Mouse (Mus musculus) kidney, postnatal 25 days (tissue): Measurements from ENCODE around the gene Gm42906.

Experiments used
- DNase-seq, 2 experiments: peaks; one replicate each; pipeline ENCODE4 v3.0.0; 2021; ENCODE audit warnings: mixed read lengths in 2 of 2

The Gm42906 gene

DNA sequence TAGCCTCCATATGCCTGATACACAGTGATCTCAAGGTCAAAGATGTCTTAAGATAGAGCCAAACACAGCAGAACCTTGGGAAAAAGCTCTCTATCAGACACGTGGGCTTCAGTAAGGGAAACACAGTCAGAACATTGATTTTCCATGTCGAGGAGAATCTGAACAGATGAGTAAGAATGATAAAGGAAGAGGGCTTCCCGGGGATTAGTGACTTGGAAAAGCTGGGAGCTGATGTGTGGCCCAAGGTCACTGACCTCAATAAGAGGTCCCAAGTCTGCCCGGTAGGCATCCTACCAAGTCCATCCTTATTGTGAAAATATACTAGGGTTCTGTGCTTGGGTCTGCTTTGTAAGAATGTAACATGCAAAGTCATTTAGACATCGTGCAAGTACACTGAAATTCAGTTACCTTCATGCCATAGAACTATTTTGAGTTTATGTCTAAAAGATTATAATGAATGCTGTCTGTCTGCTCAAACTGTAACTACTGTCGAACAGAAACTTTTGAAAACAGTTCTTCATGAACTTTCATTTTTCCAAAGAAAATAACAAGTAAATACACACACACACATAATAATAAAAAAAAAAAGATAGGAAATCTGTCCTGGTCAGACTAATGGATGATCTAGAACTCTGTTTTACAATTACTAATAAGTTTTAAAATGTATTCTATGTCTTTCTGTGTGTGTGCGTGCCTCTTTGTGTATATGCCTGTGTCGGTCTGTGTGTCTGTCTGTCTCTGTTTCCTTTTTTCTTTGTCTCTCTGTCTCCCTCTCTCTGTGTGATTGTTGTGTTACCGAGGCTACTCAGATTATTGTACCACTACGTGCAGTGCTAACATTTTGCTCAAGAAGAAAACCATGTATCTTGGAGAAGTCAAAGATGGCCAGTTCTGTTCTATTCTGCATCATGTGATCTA is 322.6 kb downstream of the Gm42906 start:
- no peak for DNase-seq

DNA sequence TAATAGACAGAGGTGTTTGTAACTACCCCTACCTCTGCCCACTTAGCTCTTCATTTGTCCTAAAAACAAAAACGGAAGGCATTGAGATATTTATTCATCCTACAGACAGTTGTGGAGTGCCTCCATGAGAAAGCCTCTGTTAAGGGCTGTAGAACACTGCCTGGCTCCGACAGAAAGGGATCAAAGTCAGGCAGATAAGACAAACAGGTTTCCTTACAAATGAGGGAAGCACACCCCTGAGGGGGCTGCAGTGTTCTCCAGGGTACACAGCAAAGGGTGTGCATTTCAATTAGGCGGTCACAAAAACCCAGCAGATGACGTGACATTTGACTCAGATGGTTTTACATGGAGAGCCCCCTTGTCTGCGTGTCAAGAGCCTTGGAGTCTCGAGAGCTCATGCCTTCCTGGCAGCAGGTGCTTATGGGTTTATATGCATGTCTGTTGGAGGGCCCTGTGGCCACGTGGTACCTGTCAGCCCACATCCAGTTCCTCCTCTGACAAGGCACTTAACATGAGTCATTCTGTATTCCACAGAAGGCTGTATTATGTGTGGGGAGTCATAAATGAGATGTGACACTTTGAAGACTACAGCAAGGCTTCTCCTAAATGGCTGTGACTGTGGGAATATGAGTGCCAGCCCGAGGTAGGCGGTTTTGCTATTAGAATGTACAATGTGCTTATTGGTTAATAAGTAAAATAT is 323.5 kb downstream of the Gm42906 start:
- peak in 1 of 2 experiments; percentile 60 for DNase-seq

- DNase-seq: no peak
Observed at GRCm38 (mm10) chr5:151103284-151103683, 324.7 kb downstream of the Gm42906 start.

DNA sequence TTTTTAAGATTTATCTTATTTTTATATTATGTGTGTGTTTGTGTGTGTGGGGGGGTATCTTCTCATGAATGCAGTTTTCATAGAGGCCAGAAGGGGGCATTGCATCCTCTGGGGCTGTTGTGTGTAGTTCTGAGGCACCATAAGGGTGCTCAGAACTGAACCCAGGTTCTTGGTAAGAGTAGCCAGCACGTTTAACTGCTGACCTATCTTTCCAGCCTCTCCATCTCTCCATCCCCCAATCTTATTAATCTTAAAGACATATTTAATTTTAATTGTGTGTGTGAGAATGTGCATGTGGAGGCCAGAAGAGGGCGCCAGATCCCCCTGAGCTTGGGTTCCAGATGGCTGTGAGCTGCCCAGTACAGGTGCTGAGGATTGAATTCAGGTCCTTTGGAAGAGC is 325.7 kb downstream of the Gm42906 start:
- DNase-seq: no peak

- DNase-seq: peak in 1 of 2 experiments; percentile 47
Observed at GRCm38 (mm10) chr5:151096012-151096411, 332.0 kb downstream of the Gm42906 start.

DNA sequence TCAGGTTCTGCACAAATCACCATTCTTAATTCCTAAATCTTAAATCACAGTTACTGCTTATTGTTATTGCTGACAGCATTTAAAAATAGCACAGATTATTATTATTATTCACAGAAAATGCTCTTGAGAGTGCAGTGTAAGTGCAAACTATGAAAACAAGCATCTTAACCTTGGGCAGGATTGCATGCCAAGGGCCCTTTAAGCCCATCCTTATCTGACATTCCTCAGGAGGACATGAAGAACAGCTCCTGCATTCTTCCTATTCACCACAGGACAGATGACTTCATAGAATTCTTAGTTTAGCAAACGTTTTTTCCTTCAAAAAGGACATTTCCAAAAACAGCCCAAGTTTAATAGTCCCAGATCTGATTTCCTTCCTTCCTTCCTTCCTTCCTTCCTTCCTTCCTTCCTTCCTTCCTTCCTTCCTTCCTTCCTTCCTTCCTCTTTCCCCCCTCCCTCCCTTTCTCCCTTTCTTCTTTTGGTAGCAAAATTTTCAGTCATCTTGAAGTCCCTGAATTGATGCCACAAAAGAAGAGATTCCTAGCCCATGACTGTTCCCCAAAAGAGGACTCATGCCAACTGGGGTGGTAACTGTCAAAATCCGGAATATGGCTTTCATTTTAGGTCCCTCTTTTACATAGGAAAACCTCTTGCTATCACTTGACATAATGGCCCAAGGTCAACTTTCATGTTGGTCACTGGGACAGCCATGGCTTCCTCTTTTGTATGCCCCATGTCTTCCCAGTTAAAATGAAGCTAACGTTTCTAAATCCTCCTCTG is 334.9 kb downstream of the Gm42906 start:
- DNase-seq: no peak

DNA sequence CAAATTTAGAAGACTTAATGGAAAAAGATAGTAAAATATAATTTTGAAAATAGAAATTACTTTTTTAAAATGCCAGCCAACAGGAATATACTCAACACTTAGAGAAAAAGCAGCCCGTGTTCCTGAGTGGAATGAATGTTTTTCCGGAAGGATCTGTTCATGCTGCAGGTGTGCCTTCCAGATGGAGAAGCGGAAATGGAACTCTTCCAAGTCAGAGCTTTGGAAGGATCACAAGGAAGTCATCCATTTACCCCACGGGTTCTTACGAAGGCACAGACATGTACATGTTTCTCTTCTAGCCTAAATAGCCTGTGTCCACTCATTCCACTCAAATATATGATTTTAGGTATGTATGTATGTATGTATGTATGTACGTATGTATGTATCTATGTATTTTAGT is 337.0 kb downstream of the Gm42906 start:
- peak in 1 of 2 experiments; percentile 37 for DNase-seq

DNA sequence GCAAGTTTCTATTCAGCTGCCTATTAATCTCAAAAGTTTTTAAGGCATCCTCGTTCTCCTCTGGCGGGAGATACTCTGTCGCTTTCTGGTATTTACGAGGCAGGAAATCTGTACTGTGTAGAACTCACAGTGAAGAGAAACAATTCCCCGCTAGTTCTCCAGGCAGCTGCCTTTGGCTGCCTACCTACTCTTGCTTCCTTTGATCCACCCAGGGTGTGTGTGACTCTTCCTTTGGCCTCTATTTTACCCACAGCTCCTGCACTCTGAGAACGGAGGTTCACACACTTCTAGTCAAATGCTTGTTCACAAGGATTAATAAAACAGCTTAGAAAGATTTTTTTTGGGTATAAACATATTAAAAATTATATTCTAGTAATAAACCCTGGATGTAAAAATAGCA is 338.8 kb downstream of the Gm42906 start:
- peak in 1 of 2 experiments; percentile 38 for DNase-seq

GRCm38 (mm10) chr5:151086425-151087202 is 341.3 kb downstream of the Gm42906 start:
- peak in 1 of 2 experiments; percentile 55 for DNase-seq

GRCm38 (mm10) chr5:151085749-151086148 is 342.2 kb downstream of the Gm42906 start:
- no peak for DNase-seq

DNA sequence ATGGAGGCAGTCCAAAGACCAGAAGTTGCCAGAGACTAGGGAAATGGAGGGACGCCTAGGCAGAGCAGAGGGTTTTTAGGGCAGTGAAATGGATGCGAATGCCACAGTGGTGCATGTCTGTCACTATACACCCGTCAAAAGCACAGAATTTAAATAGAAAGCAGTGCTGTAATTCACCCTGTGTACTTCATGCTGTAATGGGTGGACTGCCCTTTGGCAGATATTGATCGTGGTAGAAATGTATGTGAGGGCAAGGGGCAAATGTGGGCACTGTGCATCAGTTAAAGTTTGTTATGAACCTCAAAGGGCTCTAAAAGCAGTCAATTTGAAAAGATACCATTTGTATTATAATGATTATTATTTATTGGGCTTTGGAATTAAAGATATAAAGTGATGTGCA is 347.7 kb downstream of the Gm42906 start:
- no peak for DNase-seq

- DNase-seq: no peak
Observed at GRCm38 (mm10) chr5:151077953-151078352, 350.0 kb downstream of the Gm42906 start.

DNA sequence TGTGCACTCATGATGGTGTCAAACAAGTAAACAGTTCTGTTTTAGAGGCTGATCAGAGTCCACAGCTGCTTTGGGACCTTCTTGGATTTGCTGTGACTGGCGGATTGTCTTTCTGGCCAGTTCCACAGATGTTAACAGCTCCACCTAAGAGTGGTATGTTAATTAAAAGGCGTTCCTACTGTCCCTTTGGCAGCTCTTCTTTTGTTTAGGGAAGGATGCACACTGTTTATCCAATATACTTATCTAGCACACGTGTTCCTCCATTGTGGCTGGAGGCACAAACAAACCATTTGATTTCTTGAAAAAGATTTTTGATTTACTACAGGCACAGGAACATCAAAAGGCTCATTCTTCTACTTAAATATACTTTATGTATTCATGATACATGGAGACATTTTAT is 351.0 kb downstream of the Gm42906 start:
- no peak for DNase-seq

DNA sequence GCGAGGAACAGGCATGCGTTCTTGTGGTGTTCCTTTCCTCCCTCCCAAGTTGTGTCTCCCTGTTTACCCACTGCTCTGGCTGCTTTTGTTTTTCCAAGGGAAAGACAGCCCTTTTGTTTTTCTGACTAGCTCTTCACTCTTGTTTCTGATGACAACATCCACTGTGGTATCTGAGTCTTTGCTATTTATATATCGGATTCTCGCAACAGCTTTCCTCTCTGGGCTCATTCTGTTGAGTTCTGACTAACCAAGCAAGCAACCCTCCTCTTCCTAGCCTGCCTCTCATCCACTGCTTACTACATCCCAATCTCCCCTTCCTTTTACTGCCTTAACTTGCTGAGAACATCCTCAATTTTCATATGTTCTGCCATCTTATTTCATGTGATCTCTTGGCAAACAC is 353.7 kb downstream of the Gm42906 start:
- DNase-seq: no peak

GRCm38 (mm10) chr5:151071430-151071829 is 356.5 kb downstream of the Gm42906 start:
- DNase-seq: no peak

DNA sequence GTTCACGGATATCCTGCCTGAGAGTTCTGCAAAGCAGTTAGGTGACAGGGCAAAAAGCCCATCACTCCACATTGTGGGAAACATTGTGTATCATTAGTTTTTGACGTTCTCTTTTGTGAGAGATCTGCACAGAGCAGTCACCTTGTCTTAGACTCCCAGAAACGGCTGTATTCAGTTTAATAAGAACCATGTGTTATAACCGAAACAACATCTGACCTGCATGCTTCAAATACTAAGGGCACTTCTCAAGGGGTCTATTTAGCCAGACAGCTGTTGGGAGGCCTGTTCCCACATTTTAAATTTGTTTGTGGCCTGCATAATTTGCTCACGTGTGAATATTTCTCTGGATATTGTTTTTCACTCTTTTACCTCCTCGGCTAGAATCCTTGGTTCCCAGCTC is 357.1 kb downstream of the Gm42906 start:
- no peak for DNase-seq

- no peak for DNase-seq
Observed at GRCm38 (mm10) chr5:151069569-151069968, 358.4 kb downstream of the Gm42906 start.

GRCm38 (mm10) chr5:151066016-151066415 is 361.9 kb downstream of the Gm42906 start:
- DNase-seq: no peak

GRCm38 (mm10) chr5:151065228-151065627 is 362.7 kb downstream of the Gm42906 start:
- DNase-seq: peak in 1 of 2 experiments; percentile 53

- DNase-seq: no peak
Observed at GRCm38 (mm10) chr5:151061942-151062341, 366.0 kb downstream of the Gm42906 start.

- peak in 1 of 2 experiments; percentile 43 for DNase-seq
Observed at GRCm38 (mm10) chr5:151060476-151060875, 367.5 kb downstream of the Gm42906 start.

- DNase-seq: no peak
Observed at GRCm38 (mm10) chr5:151059772-151060171, 368.2 kb downstream of the Gm42906 start.
